Mouse (Mus musculus) heart, embryonic 11.5 days (tissue): ENCODE results near the gene Gm15130. TPM values are rescaled to one million over a fixed set of nuclear protein-coding genes. Genes with fewer than 3 reads are reported as not detected.

Experiments
- ATAC-seq: fragments of 200-750 bp; cut with Nextera tagmentation; replicated peaks from 2 replicates; pipeline ENCODE4 v1.8.0; 2017; ENCODE audit warnings: moderate library complexity; ENCODE audit not compliant: insufficient number of reproducible peaks, low FRiP score, low TSS enrichment
- H3K27ac ChIP-seq: fragments of 300-500 bp; sonication (generic); 2 replicates; pipeline ENCODE4 v1.5.1; 2014; ENCODE audit warnings: mild to moderate bottlenecking, low read depth, low read length
- H3K27me3 ChIP-seq: fragments of 300-500 bp; sonication (generic); 2 replicates; pipeline ENCODE4 v1.6.1; 2014; ENCODE audit warnings: mild to moderate bottlenecking, low read length, mixed read lengths; ENCODE audit not compliant: control insufficient read depth, insufficient read depth
- H3K36me3 ChIP-seq: fragments of 300-500 bp; sonication (generic); 2 replicates; pipeline ENCODE4 v1.6.1; 2014; ENCODE audit warnings: mild to moderate bottlenecking, low read length, moderate library complexity, mixed read lengths; ENCODE audit not compliant: control insufficient read depth, insufficient read depth
- H3K4me1 ChIP-seq: fragments of 300-500 bp; sonication (generic); 2 replicates; pipeline ENCODE4 v1.6.1; 2014; ENCODE audit warnings: low read length; ENCODE audit not compliant: control insufficient read depth, insufficient read depth
- H3K4me2 ChIP-seq: fragments of 300-500 bp; sonication (generic); 2 replicates; pipeline ENCODE4 v1.6.1; 2014; ENCODE audit warnings: mild to moderate bottlenecking, moderate library complexity
- H3K4me3 ChIP-seq: fragments of 300-500 bp; sonication (generic); 2 replicates; pipeline ENCODE4 v1.5.1; 2014; ENCODE audit warnings: low read depth, low read length
- H3K9ac ChIP-seq: fragments of 300-500 bp; sonication (generic); 2 replicates; pipeline ENCODE4 v1.6.1; 2014; ENCODE audit warnings: mild to moderate bottlenecking, low read depth, low read length, moderate library complexity
- H3K9me3 ChIP-seq: fragments of 300-500 bp; sonication (generic); replicated peaks from 2 replicates; pipeline ENCODE4 v1.6.1; 2016; ENCODE audit warnings: low read length; ENCODE audit not compliant: control insufficient read depth
- WGBS: fragments of 180-500 bp; shearing (Covaris S2); extraction: QIAGEN DNeasy Blood & Tissue Kit; methylation state at CpG from one replicate; pipeline ENCODE4 v1.1.7; 2014; ENCODE audit not compliant: insufficient replicate concordance; 5-methylcytosine and 5-hydroxymethylcytosine counted together
- polyA plus RNA-seq: library from polyadenylated mRNA; unstranded; fragments of >200 nt; fragmentation: Nextera tagmentation; extraction: Ambion mirVana; gene quantifications from 2 replicates; pipeline ENCODE4 v1.2.1, GENCODE M21; 2014

Gene Gm15130
- polyA plus RNA-seq: not detected in 2 replicates

DNA sequence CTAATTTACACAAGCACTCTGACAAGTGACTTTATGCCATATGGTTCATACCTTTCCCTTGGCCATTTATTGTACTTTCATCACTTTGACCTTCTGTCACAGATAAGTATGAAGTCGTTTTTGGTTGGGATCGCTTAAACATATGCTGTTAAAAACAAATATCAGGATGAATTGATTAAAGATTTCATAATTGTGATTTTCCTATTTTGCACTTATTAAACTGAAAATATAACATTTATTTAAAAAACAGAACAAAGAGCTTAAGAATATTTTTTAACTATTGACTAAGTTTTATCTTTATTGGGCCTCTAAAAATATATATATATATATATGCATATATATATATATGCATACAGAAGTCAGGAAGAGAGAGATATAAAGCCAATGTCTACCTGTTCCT is at the start of gene Gm15130:
Gm15130 (minus strand) TSS at position 101 of the 400 bp plus-strand sequence.
- Histone ChIP-seq H3K9me3 (no peaks in the 10 kb centered on the region), H3K36me3 (no peaks in the 10 kb centered on the region), H3K4me2 (no peak within 1 kb of the TSS), H3K9ac (no peak within 1 kb of the TSS), H3K27me3 (no peaks in the 10 kb centered on the region), H3K4me3 (no peak within 1 kb of the TSS), H3K27ac (no peak within 1 kb of the TSS), H3K4me1 (no peaks in the 10 kb centered on the region)
- no peak for ATAC-seq
- 64% methylated on average over 2 of the region's 2 CpGs for WGBS

DNA sequence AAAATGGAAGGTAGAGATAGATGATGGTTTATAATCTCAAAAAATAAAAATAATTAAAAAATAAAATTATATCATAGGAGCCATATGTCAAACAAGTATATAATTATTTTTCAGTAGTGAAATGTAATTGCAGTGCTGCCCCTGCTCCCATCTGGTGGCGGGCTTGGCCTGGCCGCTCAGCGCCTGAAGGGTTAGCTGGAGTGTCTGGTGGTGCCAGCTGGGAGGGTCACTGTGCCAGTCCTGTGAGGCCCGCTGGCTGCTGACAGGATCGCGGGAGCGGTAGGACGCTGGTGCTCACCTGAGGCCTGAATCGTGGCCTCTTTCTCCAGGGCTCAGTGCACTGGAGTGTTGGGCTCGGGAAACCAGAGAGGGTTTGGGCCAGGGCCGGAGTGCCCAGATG is 29.3 kb upstream of the Gm15130 start:
- no peak overlapping the region for H3K4me2 ChIP-seq
- no peak overlapping the region for H3K4me3 ChIP-seq
- H3K4me1 ChIP-seq: no peaks in the 10 kb centered on the region
- 83% methylated on average over 11 of the region's 11 CpGs for WGBS
- no peaks in the 10 kb centered on the region for H3K9me3 ChIP-seq
- no peaks in the 10 kb centered on the region for H3K36me3 ChIP-seq
- no peaks in the 10 kb centered on the region for H3K27me3 ChIP-seq
- H3K27ac ChIP-seq: no peak overlapping the region
- no peak overlapping the region for H3K9ac ChIP-seq
- ATAC-seq: no peak

GRCm38 (mm10) chr2:111135739-111136138 is 17.0 kb downstream of the Gm15130 start:
- no peaks in the 10 kb centered on the region for H3K27me3 ChIP-seq
- H3K27ac ChIP-seq: no peak overlapping the region
- H3K4me3 ChIP-seq: no peak overlapping the region
- H3K4me1 ChIP-seq: no peaks in the 10 kb centered on the region
- no peaks in the 10 kb centered on the region for H3K9me3 ChIP-seq
- no peaks in the 10 kb centered on the region for H3K36me3 ChIP-seq
- H3K4me2 ChIP-seq: no peak overlapping the region
- no peak for ATAC-seq
- WGBS: 55% methylated on average over 5 of the region's 5 CpGs
- no peak overlapping the region for H3K9ac ChIP-seq

- no peaks in the 10 kb centered on the region for H3K36me3 ChIP-seq
- no peak within 1 kb of the TSS for H3K9ac ChIP-seq
- H3K9me3 ChIP-seq: no peaks in the 10 kb centered on the region
- ATAC-seq: no peak
- H3K27ac ChIP-seq: no peak within 1 kb of the TSS
- H3K4me1 ChIP-seq: no peaks in the 10 kb centered on the region
- H3K4me2 ChIP-seq: no peak within 1 kb of the TSS
- no peak within 1 kb of the TSS for H3K4me3 ChIP-seq
- no peaks in the 10 kb centered on the region for H3K27me3 ChIP-seq
Measured at GRCm38 (mm10) chr2:111105882-111106281, 46.9 kb downstream of the Gm15130 start, which contains the start of gene Gm13941. Gene Gm13941 (minus strand): TSS chr2:111105982.

Other genes with a start within 250 kb of the Gm15130 start
- 0.23 and 0.66 TPM in 2 replicates for gene Ano3, start 202.0 kb downstream of the Gm15130 start, polyA plus RNA-seq
- not detected in 2 replicates for gene Gm13941, start 47.0 kb downstream of the Gm15130 start, polyA plus RNA-seq
- not detected in 2 replicates for gene 4930430A15Rik, start 76.7 kb upstream of the Gm15130 start, polyA plus RNA-seq
- gene Olfr1275, start 82.3 kb upstream of the Gm15130 start, polyA plus RNA-seq: not detected in 2 replicates
- gene Olfr1276, start 101.6 kb upstream of the Gm15130 start, polyA plus RNA-seq: not detected in 2 replicates
- gene Olfr1277, start 121.2 kb upstream of the Gm15130 start, polyA plus RNA-seq: not detected in 2 replicates
- not detected in 2 replicates for gene Olfr1278, start 137.2 kb upstream of the Gm15130 start, polyA plus RNA-seq
- not detected in 2 replicates for gene Olfr1279, start 147.7 kb upstream of the Gm15130 start, polyA plus RNA-seq
- gene Olfr1280, start 161.1 kb upstream of the Gm15130 start, polyA plus RNA-seq: not detected in 2 replicates
- not detected in 2 replicates for gene Olfr1281, start 173.6 kb upstream of the Gm15130 start, polyA plus RNA-seq
- not detected in 2 replicates for gene Olfr1282, start 183.1 kb upstream of the Gm15130 start, polyA plus RNA-seq
- not detected in 2 replicates for gene Olfr1283, start 213.9 kb upstream of the Gm15130 start, polyA plus RNA-seq
- gene Olfr1284, start 222.6 kb upstream of the Gm15130 start, polyA plus RNA-seq: not detected in 2 replicates